Mouse (Mus musculus) small intestine, adult 2 months (tissue): ENCODE measurements at regions not wholly inside any gene's neighbourhood (a gene's known extent, or its start where the extent isn't known, plus 50 kb on each side); places are given as distances from the start of the nearest gene placed in this dataset.

ENCODE experiments used
- CTCF ChIP-seq: fragments of 200-500 bp; IDR thresholded peaks from 2 replicates; pipeline ENCODE4 v1.5.1; 2012; ENCODE audit warnings: low read depth, mild to moderate bottlenecking, control low read depth, inconsistent platforms, low read length, moderate library complexity, mixed read lengths; ENCODE audit not compliant: insufficient replicate concordance, insufficient read length; ENCODE audit errors: extremely low read depth
- POLR2A ChIP-seq: fragments of 200-500 bp; IDR thresholded peaks from 2 replicates; pipeline ENCODE4 v1.6.1; 2012; ENCODE audit warnings: low read depth, mild to moderate bottlenecking, control low read depth, inconsistent platforms, low read length, moderate library complexity

GRCm38 (mm10) chr8:88814246-88814645 is 117.4 kb downstream of the Cyld start:
- TF ChIP-seq CTCF = no peak
- TF ChIP-seq POLR2A = no peak
